Mouse (Mus musculus) left cerebral cortex, postnatal 10 days (tissue): ENCODE measurements at regions not wholly inside any gene's neighbourhood (a gene's known extent, or its start where the extent isn't known, plus 50 kb on each side); places are given as distances from the start of the nearest gene placed in this dataset.

Source experiments
- DNase-seq, 2 experiments: peaks; one replicate each; pipeline ENCODE4 v3.0.0; 2021 to 2022; ENCODE audit warnings: low spot score in 2 of 2, mixed read lengths in 1 of 2; ENCODE audit errors: extremely low spot score in 1 of 2
- intact Hi-C: fragments of 180-260 bp; cut with DNase I; formaldehyde crosslinking; loops from one replicate; pipeline ENCODE4 v1.15.1; 2025

DNA sequence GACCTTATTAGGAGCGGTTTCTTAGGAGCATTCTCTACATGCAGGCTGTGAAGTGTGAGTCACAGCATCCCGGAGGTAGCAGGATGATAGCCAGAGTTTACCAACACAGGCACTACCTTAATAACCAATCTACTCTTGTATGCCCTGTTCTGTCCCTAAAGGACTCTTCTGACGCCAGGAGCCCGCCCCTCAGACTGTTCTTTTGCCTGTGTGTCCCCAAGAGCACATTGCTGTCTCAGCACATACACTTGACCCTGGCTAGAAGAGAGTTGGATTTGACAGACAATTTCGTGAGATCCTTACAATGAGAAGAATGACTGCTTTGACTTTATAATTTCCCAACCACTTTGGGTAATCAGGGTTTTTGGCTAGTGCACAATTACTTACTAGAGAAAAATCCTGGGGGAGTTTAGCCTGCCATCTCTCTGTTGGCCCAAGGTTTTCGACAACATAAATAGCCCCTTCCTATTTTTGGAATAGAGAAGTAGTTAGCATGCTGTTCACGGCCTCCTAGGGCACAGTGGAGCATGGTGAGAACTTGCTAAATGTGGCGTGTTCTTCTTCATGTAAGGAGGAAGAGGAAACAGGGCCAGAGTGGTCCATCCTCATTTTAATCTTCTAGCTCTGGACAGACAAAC lies 122.3 kb upstream of the C1qtnf7 start:
- intact Hi-C loops: loop anchor here (10.0 kb wide), 1 partner anchor 158 kb away; the partner anchor contains the start of gene Cpeb2
- peak in 1 of 2 experiments; percentile 8 for DNase-seq

DNA sequence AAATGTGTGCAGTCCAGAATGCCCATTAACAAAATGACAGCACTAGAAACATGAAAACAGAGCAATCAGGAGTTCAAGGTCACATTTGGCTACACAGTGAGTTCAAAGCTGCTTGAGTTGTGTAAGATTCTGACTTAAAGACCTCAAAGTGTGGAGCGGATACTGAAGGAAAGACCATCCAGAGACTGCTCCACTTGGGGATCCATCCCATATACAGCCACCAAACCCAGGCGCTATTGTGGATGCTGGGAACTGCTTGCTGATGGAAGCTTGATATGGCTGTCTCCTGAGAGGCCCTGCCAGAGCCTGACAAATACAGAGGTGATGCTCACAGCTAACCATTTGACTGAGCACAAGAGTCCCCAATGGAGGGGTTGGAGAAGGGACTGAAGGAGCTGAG lies 98.1 kb upstream of the C1qtnf7 start:
- intact Hi-C loops: no loop called here
- DNase-seq: no peak

DNA sequence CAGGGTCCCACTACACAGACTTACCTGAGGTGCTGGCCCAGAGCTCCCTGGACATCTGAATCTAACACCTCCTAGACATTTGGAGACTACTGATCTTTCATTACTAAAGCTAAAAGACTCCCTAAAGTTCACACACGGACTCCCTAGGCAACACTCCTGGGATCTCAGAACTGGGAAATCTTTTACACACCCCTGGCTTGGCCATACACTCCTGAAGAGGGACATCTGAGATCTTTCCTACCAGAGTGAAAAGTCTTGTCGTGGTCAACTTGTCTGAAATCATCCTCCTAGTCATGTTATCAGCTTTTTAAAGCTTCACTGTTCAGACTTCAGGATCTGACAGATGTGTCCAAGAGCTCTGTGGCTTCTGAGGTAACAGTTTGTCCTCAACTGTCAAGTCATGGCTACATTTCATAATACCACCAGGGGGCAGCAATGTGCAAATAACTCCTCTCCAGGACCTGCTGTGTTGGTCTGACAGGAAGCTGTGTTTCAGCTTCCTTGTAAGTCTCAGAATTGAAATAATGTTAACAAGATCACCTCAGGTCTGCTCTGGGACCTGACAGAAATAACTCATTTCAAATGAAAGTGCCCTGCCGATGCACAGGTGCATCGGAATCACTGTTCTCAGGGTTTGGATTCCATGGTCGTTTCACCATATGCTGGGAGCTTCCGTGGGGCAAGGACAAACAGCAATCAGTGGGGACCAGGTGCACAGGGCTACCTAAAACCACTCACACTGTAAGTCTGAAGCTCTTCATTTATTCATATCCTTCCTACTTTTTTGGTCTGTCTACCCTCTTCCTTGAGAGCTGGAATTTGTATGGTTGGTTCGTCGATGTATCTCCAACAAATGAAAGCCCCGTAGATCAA lies 92.3 kb upstream of the C1qtnf7 start:
- intact Hi-C loops: loop anchor here (2.0 kb wide), 1 partner anchor 212 kb away; no protein-coding TSS in a partner anchor

DNA sequence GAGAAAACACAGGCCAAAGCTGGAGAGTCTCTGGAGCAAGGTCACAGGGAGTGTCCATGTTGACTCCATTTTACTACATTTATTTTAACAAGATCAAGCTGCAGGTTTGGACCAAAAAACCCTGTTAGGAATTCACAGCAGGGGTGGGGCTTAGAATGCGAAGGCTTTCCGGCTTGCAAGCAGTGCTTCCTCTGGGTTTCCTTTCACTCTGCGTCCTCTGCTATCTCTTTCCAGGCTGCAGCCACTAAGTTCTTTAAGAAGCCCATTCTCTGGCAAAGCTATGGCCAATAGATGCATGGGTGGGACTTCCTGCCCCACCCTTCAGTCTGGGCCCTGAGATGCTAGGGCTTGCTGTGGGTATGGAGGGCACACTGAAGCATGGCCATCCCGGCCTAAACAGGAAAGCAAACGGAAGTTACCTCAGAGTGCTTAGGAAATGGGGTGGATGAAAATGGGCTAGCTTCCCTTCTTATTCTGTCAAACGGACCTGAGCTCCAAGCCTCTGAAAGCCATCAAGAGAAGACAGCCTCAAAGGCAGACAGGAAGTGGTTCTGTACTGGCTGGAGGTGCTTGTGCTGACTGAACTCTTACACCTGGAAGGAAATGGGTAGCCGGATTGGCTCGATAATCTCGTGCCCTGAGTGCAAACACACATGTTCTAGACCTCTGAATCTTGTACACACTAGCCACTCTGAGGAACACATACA lies 90.6 kb upstream of the C1qtnf7 start:
- DNase-seq: no peak
- intact Hi-C loops: no loop called here

More for the DNA sequence above, 92.3 kb upstream of the C1qtnf7 start:
- DNase-seq: peak; percentile 68 to 80

DNA sequence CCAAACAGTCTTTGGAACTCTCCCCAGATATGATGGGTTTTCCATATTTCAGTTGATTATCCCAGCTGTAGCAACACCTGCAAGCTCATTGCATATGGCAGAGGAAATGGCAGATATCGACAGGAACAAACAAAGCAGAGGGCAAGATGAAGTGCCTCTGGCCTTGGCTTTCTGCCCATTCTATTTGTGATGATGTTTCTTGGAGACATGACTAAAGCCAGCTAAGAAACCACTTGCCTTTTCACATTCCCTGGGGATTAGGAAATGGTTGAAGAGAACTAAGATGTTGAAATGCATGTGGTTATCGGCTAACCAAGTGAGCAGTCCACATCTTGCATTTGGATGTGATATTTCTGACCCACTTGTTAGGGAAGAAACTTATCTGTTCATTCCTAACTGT lies 82.0 kb upstream of the C1qtnf7 start:
- intact Hi-C loops: no loop called here

DNA sequence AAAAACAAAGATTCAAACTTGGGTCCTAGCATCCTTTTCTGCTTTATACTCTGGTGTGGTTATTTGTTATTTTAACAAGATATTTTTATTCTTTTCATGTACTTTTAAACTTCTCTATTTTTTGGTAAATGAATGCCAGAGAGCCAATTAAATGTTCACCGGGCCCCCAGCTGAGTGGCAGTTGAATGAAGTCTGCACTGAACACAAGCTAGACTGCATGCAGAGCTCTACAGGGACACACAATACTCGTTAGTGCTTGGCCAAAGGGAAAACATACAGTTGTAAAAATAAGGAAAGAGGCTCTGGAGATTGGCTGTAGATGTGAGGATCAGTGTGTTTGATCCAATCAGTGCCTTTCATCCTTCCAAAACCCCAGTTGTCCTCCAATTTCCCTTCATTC lies 76.1 kb upstream of the C1qtnf7 start:
- no peak for DNase-seq
- intact Hi-C loops: no loop called here

More for the DNA sequence above, 82.0 kb upstream of the C1qtnf7 start:
- no peak for DNase-seq

DNA sequence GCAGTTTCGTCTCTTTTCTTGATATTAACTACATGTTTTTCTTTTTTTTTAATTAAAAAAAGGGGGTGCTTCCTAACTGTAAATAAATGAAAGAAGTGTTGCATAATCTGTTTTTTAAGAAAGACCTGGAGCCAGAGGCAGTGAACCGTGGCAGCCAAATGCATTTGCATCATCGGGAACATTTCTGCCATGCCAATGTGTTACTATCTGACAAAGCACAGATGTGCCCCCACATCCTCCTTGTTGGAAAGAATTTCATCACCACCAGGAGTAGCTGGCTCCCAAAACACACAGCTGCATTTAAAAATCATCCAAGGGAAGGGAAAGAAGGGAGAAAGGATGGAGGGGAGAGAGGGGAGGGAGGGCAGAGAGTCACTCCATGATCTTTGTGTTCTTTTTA lies 74.0 kb upstream of the C1qtnf7 start:
- intact Hi-C loops: no loop called here
- no peak for DNase-seq

DNA sequence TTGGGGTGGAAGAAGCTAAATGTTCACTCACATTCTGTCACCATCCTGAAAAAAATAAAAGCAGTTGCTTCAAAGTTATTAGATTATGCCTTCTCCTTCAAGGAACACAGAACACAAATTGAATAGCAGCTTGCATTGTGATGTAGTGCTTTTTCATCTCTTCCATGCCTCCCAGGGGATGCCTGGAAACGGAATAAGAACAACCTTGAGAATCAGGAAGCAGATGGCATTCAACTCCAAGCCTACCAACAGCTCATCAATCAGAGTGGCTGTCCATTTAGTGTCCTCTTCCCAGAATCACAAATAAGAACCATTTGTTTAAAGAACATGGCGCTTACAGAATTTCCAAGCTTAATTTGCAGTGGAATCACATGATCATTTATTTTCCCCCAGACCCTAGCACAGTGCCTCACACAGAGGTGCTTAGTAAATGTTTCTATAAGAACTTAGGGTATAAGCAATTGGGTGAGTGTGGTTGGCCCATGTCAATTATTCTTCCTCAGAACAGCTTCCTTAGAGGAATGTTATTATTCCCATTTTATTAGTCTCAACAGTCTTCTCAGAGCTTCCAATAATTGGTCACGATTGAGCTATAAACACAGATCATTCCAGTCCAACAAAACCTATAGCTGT lies 70.6 kb upstream of the C1qtnf7 start:
- intact Hi-C loops: no loop called here
- DNase-seq: no peak

DNA sequence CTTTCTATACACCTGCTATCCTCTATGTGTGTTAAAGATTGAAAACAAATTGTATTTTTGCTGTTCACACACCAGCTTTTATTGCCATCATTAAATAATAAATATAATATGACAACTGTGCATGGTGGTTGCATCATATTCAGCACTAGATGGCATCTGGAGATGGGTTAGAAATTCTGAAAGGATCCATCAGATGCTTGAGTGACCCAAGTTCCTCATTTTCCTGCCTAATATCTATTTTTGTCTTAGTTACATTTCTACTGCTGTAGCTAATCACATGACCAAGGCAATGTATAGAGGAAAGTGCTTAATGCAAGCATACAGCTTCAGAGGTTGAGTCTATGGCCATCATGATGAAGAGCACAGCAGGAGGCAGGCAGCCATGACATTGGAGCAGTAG lies 69.7 kb upstream of the C1qtnf7 start:
- DNase-seq: no peak
- intact Hi-C loops: no loop called here

DNA sequence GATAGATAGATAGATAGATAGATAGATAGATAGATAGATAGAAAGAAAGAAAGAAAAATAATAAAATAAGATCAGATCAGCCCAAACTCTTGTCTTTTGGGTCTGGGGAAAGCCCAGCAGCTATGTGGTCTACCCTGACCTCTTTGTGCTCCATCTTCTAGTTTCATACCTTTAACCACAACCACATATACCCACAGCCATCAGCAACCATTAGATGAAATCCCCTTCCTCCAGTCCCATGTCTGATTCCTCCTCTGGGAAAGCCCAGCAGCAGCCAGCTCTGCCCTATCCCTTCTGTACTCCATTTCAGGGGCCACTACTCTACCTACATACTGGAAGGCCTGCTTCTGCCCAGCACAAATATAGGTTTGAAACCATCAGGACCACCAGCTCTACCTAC lies 69.0 kb upstream of the C1qtnf7 start:
- intact Hi-C loops: no loop called here
- DNase-seq: no peak

DNA sequence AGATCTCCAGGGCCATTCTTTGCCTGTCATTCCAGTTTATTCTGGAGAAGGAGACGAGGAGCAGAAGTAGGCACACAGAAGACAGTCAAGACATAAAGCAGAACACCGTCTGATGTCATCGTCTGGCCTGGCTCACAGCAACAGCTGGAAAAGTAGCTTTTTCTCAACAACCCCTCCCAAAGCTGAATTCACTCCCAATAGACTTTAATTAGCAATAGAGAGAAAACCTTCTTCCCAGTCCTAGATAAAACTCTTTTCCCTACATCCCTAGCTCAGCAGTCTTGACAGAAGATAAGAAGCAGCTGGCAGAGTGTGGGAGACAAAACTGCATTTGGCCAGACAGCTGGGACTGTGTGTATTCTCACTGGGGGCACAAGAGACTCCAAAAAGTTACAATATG lies 59.3 kb upstream of the C1qtnf7 start:
- intact Hi-C loops: no loop called here
- DNase-seq: no peak

DNA sequence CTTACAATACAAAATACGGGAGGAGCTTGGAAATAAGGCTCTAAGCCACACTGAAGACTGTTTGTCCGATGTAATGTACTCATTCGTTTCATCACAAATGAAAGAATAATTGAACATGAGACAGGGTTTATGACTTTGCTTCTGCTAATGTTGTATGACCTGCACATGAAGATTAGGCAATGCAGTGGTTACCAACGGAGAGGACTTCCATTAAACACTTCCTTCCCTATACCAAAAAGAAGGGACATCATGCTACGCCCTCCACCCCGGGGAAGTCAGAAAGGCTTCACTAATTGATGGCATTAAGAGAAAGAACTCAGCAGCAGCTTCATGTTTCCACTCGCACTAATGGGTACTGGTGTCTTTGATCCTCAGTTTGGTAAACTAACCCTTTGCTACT lies 57.6 kb upstream of the C1qtnf7 start:
- no peak for DNase-seq
- intact Hi-C loops: no loop called here

DNA sequence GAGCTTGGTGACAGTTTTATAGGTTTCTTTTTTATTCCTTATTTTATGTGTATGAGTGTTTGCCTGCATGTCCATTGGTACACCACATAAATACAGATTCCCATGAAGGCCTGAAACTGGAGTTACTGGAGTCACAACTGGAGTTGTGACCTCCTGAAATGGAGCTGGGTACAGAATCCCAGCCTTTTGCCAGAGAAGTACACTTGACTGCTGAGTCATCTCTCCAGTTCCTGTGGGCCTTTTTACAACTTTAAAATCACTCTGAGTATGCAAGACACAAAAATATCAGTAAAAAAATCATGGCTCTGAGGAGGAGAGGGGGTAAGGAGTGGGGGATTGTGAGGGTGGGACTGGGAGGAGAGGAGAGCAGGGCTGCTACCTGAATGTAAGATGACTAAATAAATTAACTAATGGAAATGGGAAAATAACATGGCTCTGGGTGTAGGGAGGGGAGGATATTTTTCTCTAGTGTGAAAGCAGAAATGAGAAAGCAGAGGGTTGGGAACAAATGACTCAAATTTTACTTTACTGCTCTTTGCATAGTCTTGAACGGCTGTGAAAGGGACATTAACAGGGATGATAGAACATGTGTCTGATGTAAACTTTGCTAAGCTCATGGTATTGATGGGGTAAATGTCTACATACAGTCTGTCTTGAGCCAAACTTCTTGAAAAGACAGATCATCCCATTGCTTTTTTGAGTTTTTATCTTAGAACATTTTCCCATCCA lies 53.2 kb upstream of the C1qtnf7 start:
- intact Hi-C loops: no loop called here
- no peak for DNase-seq
